Mouse (Mus musculus) limb, embryonic 14.5 days (tissue): ENCODE measurements around the gene Hbb-bh1. TPM values are rescaled to one million over a fixed set of nuclear protein-coding genes. Genes with fewer than 3 reads are reported as not detected.
"Not testable (repeated sequence)": the region's sequence is repeated elsewhere in the genome, so short reads cannot be mapped to it uniquely, and the experiment has no call there.

Experiments used
- ATAC-seq: fragments of 200-750 bp; cut with Nextera tagmentation; 2 replicates; pipeline ENCODE4 v1.8.0; 2017; ENCODE audit warnings: low read depth, moderate number of reproducible peaks, moderate TSS enrichment; ENCODE audit not compliant: low FRiP score
- DNase-seq: peaks from one replicate; pipeline ENCODE4 v3.0.0-alpha.2; 2015; ENCODE audit warnings: low spot score
- H3K27ac ChIP-seq: fragments of 300-500 bp; sonication (generic); replicated peaks from 2 replicates; pipeline ENCODE4 v1.5.1; 2014; ENCODE audit warnings: low read depth, mild to moderate bottlenecking, low read length, moderate library complexity, mixed read lengths
- H3K27me3 ChIP-seq: fragments of 300-500 bp; sonication (generic); 2 replicates; pipeline ENCODE4 v1.6.1; 2014; ENCODE audit warnings: low read length, mixed read lengths; ENCODE audit not compliant: control insufficient read depth, insufficient read depth
- H3K36me3 ChIP-seq: fragments of 300-500 bp; sonication (generic); 2 replicates; pipeline ENCODE4 v1.6.1; 2014; ENCODE audit warnings: mild to moderate bottlenecking, low read length, moderate library complexity, mixed read lengths; ENCODE audit not compliant: control insufficient read depth, insufficient read depth
- H3K4me1 ChIP-seq: fragments of 300-500 bp; sonication (generic); 2 replicates; pipeline ENCODE4 v1.6.1; 2014; ENCODE audit warnings: antibody characterized with exemption, low read length, mixed read lengths; ENCODE audit not compliant: control insufficient read depth, insufficient read depth
- H3K4me2 ChIP-seq: fragments of 300-500 bp; sonication (generic); replicated peaks from 2 replicates; pipeline ENCODE4 v1.6.1; 2014; ENCODE audit warnings: low read depth, mild to moderate bottlenecking, low read length, moderate library complexity; ENCODE audit not compliant: severe bottlenecking
- H3K4me3 ChIP-seq: fragments of 300-500 bp; sonication (generic); replicated peaks from 2 replicates; pipeline ENCODE4 v1.5.1; 2014; ENCODE audit warnings: low read length
- H3K9ac ChIP-seq: fragments of 300-500 bp; sonication (generic); 2 replicates; pipeline ENCODE4 v1.6.1; 2014; ENCODE audit warnings: mild to moderate bottlenecking, low read depth, low read length, moderate library complexity; ENCODE audit not compliant: severe bottlenecking
- H3K9me3 ChIP-seq: fragments of 300-500 bp; sonication (generic); 2 replicates; pipeline ENCODE4 v1.6.1; 2016; ENCODE audit warnings: low read length; ENCODE audit not compliant: control insufficient read depth
- POLR2A ChIP-seq: fragments of 200-500 bp; IDR thresholded peaks from 2 replicates; pipeline ENCODE4 v1.8.0; 2012; ENCODE audit warnings: inconsistent platforms, mild to moderate bottlenecking, moderate library complexity, borderline replicate concordance; ENCODE audit not compliant: insufficient read depth, insufficient read length; ENCODE audit errors: extremely low read depth
- WGBS: fragments of 180-500 bp; shearing (Covaris S2); extraction: QIAGEN DNeasy Blood & Tissue Kit; methylation state at CpG from one replicate; pipeline ENCODE4 v1.1.7; 2014; 5-methylcytosine and 5-hydroxymethylcytosine counted together
- polyA plus RNA-seq, 2 experiments: library from polyadenylated mRNA; depleted of rRNA in 1 of 2; stranded (reverse) in 1 of 2; unstranded in 1 of 2; fragments of >200 nt; fragmentation: Nextera tagmentation in 1 of 2; extraction: Ambion mirVana in 1 of 2; gene quantifications; 2 replicates each; pipeline versions ENCODE4 v1.2.1 to v1.2.3; 2012 to 2014

Hbb-bh1 gene
- polyA plus RNA-seq, 2 experiments: 8.4 to 12.0 TPM

- Histone ChIP-seq H3K4me3 (no peak overlapping the region), H3K27ac (no peak overlapping the region), H3K4me1 (no peaks in the 10 kb centered on the region), H3K36me3 (no peaks in the 10 kb centered on the region), H3K4me2 (no peak overlapping the region), H3K9me3 (no peaks in the 10 kb centered on the region), H3K27me3 (no peaks in the 10 kb centered on the region), H3K9ac (no peak overlapping the region)
- no peak for TF ChIP-seq POLR2A
- ATAC-seq (no peak), DNase-seq (no peak)
- WGBS: 88% methylated on average over 3 of the region's 3 CpGs
Observed at GRCm38 (mm10) chr7:103825536-103826254, 17.3 kb downstream of the Hbb-bh1 start.

- no peak for TF ChIP-seq POLR2A
- H3K4me2 ChIP-seq: no peak overlapping the region
- no peak overlapping the region for H3K4me3 ChIP-seq
- H3K36me3 ChIP-seq: no peaks in the 10 kb centered on the region
- no peak overlapping the region for H3K27ac ChIP-seq
- DNase-seq (no peak), ATAC-seq (no peak)
- no peaks in the 10 kb centered on the region for H3K27me3 ChIP-seq
- H3K4me1 ChIP-seq: no peaks in the 10 kb centered on the region
- WGBS: 80% methylated on average over 2 of the region's 2 CpGs
- no peak overlapping the region for H3K9ac ChIP-seq
- H3K9me3 ChIP-seq: no peaks in the 10 kb centered on the region
Observed at GRCm38 (mm10) chr7:103824597-103824996, 18.4 kb downstream of the Hbb-bh1 start.

GRCm38 (mm10) chr7:103815085-103815484 is 27.9 kb downstream of the Hbb-bh1 start:
- H3K9ac ChIP-seq, H3K9me3 ChIP-seq, DNase-seq, H3K4me2 ChIP-seq, H3K27ac ChIP-seq, H3K36me3 ChIP-seq, H3K4me3 ChIP-seq, ATAC-seq, H3K4me1 ChIP-seq, H3K27me3 ChIP-seq: not testable (repeated sequence)
- WGBS: 71% methylated on average over 1 of the region's 2 CpGs

GRCm38 (mm10) chr7:103813766-103814165 is 29.2 kb downstream of the Hbb-bh1 start, which contains the start of gene Hbb-bt:
Hbb-bt (minus strand) TSS chr7:103813996.
- no peak for DNase-seq
- H3K4me1 ChIP-seq: no peaks in the 10 kb centered on the region

GRCm38 (mm10) chr7:103813152-103813551 is 29.8 kb downstream of the Hbb-bh1 start:
- not testable (repeated sequence) for H3K4me1 ChIP-seq, ATAC-seq

More at GRCm38 (mm10) chr7:103813766-103814165, 29.2 kb downstream of the Hbb-bh1 start, which contains the start of gene Hbb-bt:
- Histone ChIP-seq H3K27ac (no peak within 1 kb of the TSS), H3K27me3 (no peaks in the 10 kb centered on the region), H3K4me3 (no peak within 1 kb of the TSS), H3K9me3 (no peaks in the 10 kb centered on the region), H3K9ac (no peak within 1 kb of the TSS), H3K4me2 (no peak within 1 kb of the TSS), H3K36me3 (no peaks in the 10 kb centered on the region)
- no peak for ATAC-seq
- 94% methylated on average over 3 of the region's 3 CpGs for WGBS
- no peak for TF ChIP-seq POLR2A

More at GRCm38 (mm10) chr7:103813152-103813551, 29.8 kb downstream of the Hbb-bh1 start:
- not testable (repeated sequence) for H3K4me3 ChIP-seq, H3K9me3 ChIP-seq, DNase-seq, H3K36me3 ChIP-seq, H3K4me2 ChIP-seq, H3K9ac ChIP-seq, H3K27ac ChIP-seq, H3K27me3 ChIP-seq
- WGBS: no CpG with 5 or more reads among the region's 3 CpGs
